Mouse (Mus musculus): ENCODE measurements around the gene Faf1. TPM values are rescaled to one million over a fixed set of nuclear protein-coding genes. Genes with fewer than 3 reads are reported as not detected.

The Faf1 gene
- polyA plus RNA-seq, 1 experiment, result 17.9 TPM

DNA sequence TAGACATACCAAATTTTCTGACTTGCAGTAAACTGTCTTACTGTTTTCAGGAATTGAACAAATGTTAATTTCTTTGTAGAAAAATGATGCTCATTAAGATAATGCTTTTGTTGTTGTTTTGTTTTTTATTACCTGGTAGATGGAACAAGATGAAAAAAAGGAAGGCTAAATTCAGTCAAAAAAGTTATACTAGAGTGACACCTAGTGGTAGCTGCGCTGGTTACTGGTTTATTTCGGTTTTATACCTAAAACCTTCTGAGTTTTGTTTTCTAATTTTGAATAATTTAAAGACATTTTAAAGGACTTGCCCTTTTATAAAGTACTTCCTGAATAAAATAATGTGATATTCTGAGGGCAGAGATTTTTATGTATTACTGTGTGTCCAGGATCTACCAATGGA is 52.9 kb downstream of the Faf1 start:
- H3K27me3 ChIP-seq (ENCODE audit: control insufficient read depth, insufficient read depth, low read length), result no peaks in the 10 kb centered on the region
- no peaks in the 10 kb centered on the region for H3K36me3 ChIP-seq (ENCODE audit: control insufficient read depth, insufficient read depth, low read length)
- no peak overlapping the region for H3K27ac ChIP-seq (ENCODE audit: control insufficient read depth, insufficient read depth, low read depth, low read length)
- no peak overlapping the region for H3K4me3 ChIP-seq (ENCODE audit: control insufficient read depth, low read depth, low read length)
- H3K4me1 ChIP-seq (ENCODE audit: control insufficient read depth, insufficient read depth, low read length), result no peaks in the 10 kb centered on the region
- TF ChIP-seq POLR2A (IDR thresholded peaks at IDR 0.05; ENCODE audit: control insufficient read depth, low read depth, low read length) (no peak), CTCF (IDR thresholded peaks at IDR 0.05; ENCODE audit: control insufficient read depth, insufficient read depth, insufficient replicate concordance, low read depth, low read length) (no peak)

DNA sequence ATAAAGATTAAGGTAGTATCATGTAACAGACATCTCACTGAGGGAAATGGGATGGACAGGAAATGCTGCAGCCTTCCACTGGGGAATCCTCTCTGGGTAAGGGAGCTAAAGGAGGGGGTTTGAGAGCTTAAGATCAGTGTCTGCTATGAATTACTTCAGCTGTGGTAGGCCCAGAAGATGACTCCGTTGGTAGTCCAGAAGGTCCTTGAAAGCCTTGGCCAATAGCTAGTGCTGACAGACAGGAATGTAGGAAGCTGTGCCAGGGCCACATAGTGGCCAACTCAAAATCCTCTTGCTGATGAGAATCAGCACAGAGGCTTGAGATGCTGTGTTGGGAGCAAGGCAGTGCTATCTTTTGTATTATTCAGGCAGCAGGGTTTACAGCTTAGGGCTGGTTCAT is 59.4 kb downstream of the Faf1 start:
- no peaks in the 10 kb centered on the region for H3K27me3 ChIP-seq (ENCODE audit: control insufficient read depth, insufficient read depth, low read length)
- H3K36me3 ChIP-seq (ENCODE audit: control insufficient read depth, insufficient read depth, low read length), result no peaks in the 10 kb centered on the region
- no peak overlapping the region for H3K27ac ChIP-seq (ENCODE audit: control insufficient read depth, insufficient read depth, low read depth, low read length)
- TF ChIP-seq POLR2A (IDR thresholded peaks at IDR 0.05; ENCODE audit: control insufficient read depth, low read depth, low read length) (no peak), CTCF (IDR thresholded peaks at IDR 0.05; ENCODE audit: control insufficient read depth, insufficient read depth, insufficient replicate concordance, low read depth, low read length) (no peak)
- no peaks in the 10 kb centered on the region for H3K4me1 ChIP-seq (ENCODE audit: control insufficient read depth, insufficient read depth, low read length)
- no peak overlapping the region for H3K4me3 ChIP-seq (ENCODE audit: control insufficient read depth, low read depth, low read length)

DNA sequence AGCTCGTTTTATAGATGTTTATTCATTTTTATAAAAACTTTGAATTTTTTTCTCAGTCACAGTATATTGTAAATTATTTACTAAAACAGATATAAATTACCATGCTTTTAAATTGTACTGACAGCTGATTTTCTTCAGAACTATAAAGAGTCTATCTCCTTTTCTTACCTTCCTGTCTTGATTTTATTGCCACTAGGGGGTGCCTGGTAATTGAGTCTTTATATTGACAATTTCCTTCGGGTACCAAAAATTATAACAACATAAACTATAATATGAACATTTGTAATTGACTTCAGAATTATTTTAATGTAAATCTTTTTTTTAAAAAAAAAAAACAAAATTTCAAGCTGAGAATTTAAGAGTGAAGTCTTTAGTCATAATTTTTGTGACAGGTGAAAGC is 67.6 kb downstream of the Faf1 start:
- Histone ChIP-seq H3K36me3 (ENCODE audit: control insufficient read depth, insufficient read depth, low read length) (no peaks in the 10 kb centered on the region), H3K4me3 (ENCODE audit: control insufficient read depth, low read depth, low read length) (no peak overlapping the region), H3K27me3 (ENCODE audit: control insufficient read depth, insufficient read depth, low read length) (no peaks in the 10 kb centered on the region), H3K27ac (ENCODE audit: control insufficient read depth, insufficient read depth, low read depth, low read length) (no peak overlapping the region), H3K4me1 (ENCODE audit: control insufficient read depth, insufficient read depth, low read length) (no peaks in the 10 kb centered on the region)
- TF ChIP-seq POLR2A (IDR thresholded peaks at IDR 0.05; ENCODE audit: control insufficient read depth, low read depth, low read length) (no peak), CTCF (IDR thresholded peaks at IDR 0.05; ENCODE audit: control insufficient read depth, insufficient read depth, insufficient replicate concordance, low read depth, low read length) (no peak)

DNA sequence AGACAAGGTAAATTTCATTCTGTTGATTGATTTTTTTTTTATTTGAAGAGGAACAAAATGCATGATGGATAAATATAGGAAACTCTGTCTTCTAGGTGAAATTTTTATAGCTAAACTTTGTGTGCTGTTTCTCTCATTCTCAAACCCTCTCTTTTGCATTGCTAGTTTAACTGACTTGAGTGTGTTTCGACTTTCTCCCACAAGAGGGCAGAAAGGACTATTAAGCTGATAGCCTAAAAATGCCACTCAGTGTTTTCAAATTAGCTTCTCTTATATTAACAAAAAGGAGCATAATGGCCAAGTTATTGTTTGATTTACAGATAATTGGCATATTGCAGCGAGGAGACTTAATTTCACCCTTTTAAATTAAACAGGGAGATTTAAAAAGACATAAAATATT is 82.6 kb downstream of the Faf1 start:
- H3K4me3 ChIP-seq (ENCODE audit: control insufficient read depth, low read depth, low read length), result no peak overlapping the region
- no peak for TF ChIP-seq CTCF (IDR thresholded peaks at IDR 0.05; ENCODE audit: control insufficient read depth, insufficient read depth, insufficient replicate concordance, low read depth, low read length)
- TF ChIP-seq POLR2A (IDR thresholded peaks at IDR 0.05; ENCODE audit: control insufficient read depth, low read depth, low read length), result no peak
- H3K4me1 ChIP-seq (ENCODE audit: control insufficient read depth, insufficient read depth, low read length), result no peaks in the 10 kb centered on the region
- no peaks in the 10 kb centered on the region for H3K27me3 ChIP-seq (ENCODE audit: control insufficient read depth, insufficient read depth, low read length)
- H3K27ac ChIP-seq (ENCODE audit: control insufficient read depth, insufficient read depth, low read depth, low read length), result no peak overlapping the region
- H3K36me3 ChIP-seq (ENCODE audit: control insufficient read depth, insufficient read depth, low read length), result no peaks in the 10 kb centered on the region

DNA sequence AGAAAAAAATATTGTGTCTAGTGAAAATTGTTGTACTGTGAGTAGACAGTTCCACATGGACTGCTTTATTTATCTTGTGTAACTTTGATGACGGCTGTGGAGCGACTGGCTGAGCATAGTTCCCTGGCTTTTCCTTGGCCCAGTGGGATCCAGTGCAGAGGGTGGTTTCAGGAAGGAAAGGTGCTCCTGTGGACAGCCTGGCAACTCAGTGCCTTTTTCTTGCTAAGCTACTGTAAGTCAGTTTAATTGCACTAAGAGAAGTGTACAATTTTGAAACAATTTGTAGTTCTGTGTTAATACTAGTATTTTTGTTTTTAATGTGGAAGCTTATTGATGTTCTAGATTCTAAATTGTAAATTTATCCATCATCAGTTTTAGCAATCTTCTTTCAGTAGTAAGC is 83.5 kb downstream of the Faf1 start:
- Histone ChIP-seq H3K27me3 (ENCODE audit: control insufficient read depth, insufficient read depth, low read length) (no peaks in the 10 kb centered on the region), H3K4me3 (ENCODE audit: control insufficient read depth, low read depth, low read length) (no peak overlapping the region), H3K4me1 (ENCODE audit: control insufficient read depth, insufficient read depth, low read length) (no peaks in the 10 kb centered on the region), H3K27ac (ENCODE audit: control insufficient read depth, insufficient read depth, low read depth, low read length) (no peak overlapping the region), H3K36me3 (ENCODE audit: control insufficient read depth, insufficient read depth, low read length) (no peaks in the 10 kb centered on the region)
- no peak for TF ChIP-seq POLR2A (IDR thresholded peaks at IDR 0.05; ENCODE audit: control insufficient read depth, low read depth, low read length)
- no peak for TF ChIP-seq CTCF (IDR thresholded peaks at IDR 0.05; ENCODE audit: control insufficient read depth, insufficient read depth, insufficient replicate concordance, low read depth, low read length)

DNA sequence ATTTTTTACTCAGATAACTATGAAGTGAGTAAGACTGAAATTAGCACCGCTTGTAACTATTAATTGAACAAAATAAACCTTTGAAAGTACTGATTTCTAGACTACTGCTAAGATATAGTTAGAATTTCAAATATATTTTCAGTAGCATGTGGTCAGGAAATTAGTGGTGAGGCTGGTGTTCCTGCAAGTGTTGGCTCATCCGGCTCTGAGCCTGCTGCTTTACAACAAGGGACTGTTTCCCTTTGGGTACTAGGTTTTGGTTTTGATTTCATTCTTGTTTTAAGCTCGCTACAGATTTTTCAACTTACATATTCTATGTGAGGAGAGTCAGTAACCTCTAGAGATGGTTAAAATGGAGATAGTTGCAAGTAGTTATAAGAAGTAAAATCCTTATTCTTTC is 84.1 kb downstream of the Faf1 start:
- Histone ChIP-seq H3K4me3 (ENCODE audit: control insufficient read depth, low read depth, low read length) (no peak overlapping the region), H3K36me3 (ENCODE audit: control insufficient read depth, insufficient read depth, low read length) (no peaks in the 10 kb centered on the region), H3K4me1 (ENCODE audit: control insufficient read depth, insufficient read depth, low read length) (no peaks in the 10 kb centered on the region), H3K27ac (ENCODE audit: control insufficient read depth, insufficient read depth, low read depth, low read length) (no peak overlapping the region), H3K27me3 (ENCODE audit: control insufficient read depth, insufficient read depth, low read length) (no peaks in the 10 kb centered on the region)
- TF ChIP-seq CTCF (IDR thresholded peaks at IDR 0.05; ENCODE audit: control insufficient read depth, insufficient read depth, insufficient replicate concordance, low read depth, low read length) (no peak), POLR2A (IDR thresholded peaks at IDR 0.05; ENCODE audit: control insufficient read depth, low read depth, low read length) (no peak)

DNA sequence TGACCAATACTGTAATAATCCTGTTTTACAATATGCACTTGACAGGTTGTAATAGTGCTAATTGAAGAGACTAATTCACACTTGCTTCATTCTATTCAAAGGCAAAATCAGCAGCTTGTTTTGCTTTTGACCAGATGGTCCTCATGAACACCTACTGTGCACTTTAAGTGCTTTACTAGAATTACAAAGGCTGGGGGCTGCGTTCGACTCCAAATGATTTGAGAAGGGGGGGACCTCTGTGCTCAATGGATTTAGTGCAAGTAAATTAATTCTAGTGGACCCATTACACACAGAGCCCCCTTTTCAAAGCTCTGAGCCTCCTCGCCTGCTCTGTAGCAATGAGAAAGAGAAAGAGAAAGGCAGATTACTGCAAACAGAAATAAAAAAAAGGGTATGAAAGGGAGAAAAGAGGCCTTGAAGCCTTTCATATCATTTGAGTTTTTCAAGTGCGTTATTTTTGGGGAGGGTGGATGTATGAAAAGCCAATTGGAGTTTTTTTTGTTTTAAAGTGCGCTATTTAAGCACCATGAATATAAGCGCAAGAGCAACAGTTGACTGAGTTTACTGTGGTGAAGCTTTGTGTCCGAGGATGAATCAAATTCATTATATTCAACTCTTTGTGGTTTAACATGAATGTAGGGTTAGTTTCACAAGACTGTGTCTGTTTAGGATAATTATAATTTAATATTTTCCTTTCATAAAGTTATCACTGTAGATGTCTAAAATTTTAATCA is 86.5 kb downstream of the Faf1 start:
- Histone ChIP-seq H3K27ac (ENCODE audit: control insufficient read depth, insufficient read depth, low read depth, low read length) (no peak overlapping the region), H3K4me1 (ENCODE audit: control insufficient read depth, insufficient read depth, low read length) (no peaks in the 10 kb centered on the region)
- no peak for TF ChIP-seq CTCF (IDR thresholded peaks at IDR 0.05; ENCODE audit: control insufficient read depth, insufficient read depth, insufficient replicate concordance, low read depth, low read length)
- TF ChIP-seq POLR2A (IDR thresholded peaks at IDR 0.05; ENCODE audit: control insufficient read depth, low read depth, low read length), result no peak

More for the DNA sequence above, 86.5 kb downstream of the Faf1 start:
- H3K36me3 ChIP-seq (ENCODE audit: control insufficient read depth, insufficient read depth, low read length), result no peaks in the 10 kb centered on the region
- no peaks in the 10 kb centered on the region for H3K27me3 ChIP-seq (ENCODE audit: control insufficient read depth, insufficient read depth, low read length)
- no peak overlapping the region for H3K4me3 ChIP-seq (ENCODE audit: control insufficient read depth, low read depth, low read length)
